Mouse (Mus musculus) kidney, embryonic 15.5 days (tissue): ENCODE measurements around the gene Kdm4c. TPM values are rescaled to one million over a fixed set of nuclear protein-coding genes. Genes with fewer than 3 reads are reported as not detected.
"Not testable (repeated sequence)": the region's sequence is repeated elsewhere in the genome, so short reads cannot be mapped to it uniquely, and the experiment has no call there.

Source experiments
- ATAC-seq: fragments of 200-750 bp; cut with Nextera tagmentation; replicated peaks from 2 replicates; pipeline ENCODE4 v1.8.0; 2017; ENCODE audit warnings: moderate TSS enrichment; ENCODE audit not compliant: low FRiP score
- H3K27ac ChIP-seq: fragments of 300-500 bp; sonication (generic); 2 replicates; pipeline ENCODE4 v1.5.1; 2015; ENCODE audit warnings: mild to moderate bottlenecking, inconsistent platforms
- H3K27me3 ChIP-seq: fragments of 300-500 bp; sonication (generic); 2 replicates; pipeline ENCODE4 v1.6.1; 2015; ENCODE audit warnings: inconsistent platforms
- H3K36me3 ChIP-seq: fragments of 300-500 bp; sonication (generic); 2 replicates; pipeline ENCODE4 v1.6.1; 2015; ENCODE audit warnings: inconsistent platforms
- H3K4me1 ChIP-seq: fragments of 300-500 bp; sonication (generic); 2 replicates; pipeline ENCODE4 v1.6.1; 2015; ENCODE audit warnings: inconsistent platforms
- H3K4me2 ChIP-seq: fragments of 300-500 bp; sonication (generic); 2 replicates; pipeline ENCODE4 v1.6.1; 2015; ENCODE audit warnings: moderate library complexity, mild to moderate bottlenecking, inconsistent platforms
- H3K4me3 ChIP-seq: fragments of 300-500 bp; sonication (generic); replicated peaks from 2 replicates; pipeline ENCODE4 v1.5.1; 2015; ENCODE audit warnings: mild to moderate bottlenecking, inconsistent platforms
- H3K9ac ChIP-seq: fragments of 300-500 bp; sonication (generic); 2 replicates; pipeline ENCODE4 v1.6.1; 2015; ENCODE audit warnings: mild to moderate bottlenecking, inconsistent platforms
- H3K9me3 ChIP-seq: fragments of 300-500 bp; sonication (generic); replicated peaks from 2 replicates; pipeline ENCODE4 v1.6.1; 2016; ENCODE audit warnings: inconsistent platforms
- WGBS: fragments of 180-500 bp; shearing (Covaris S2); methylation state at CpG from one replicate; pipeline ENCODE4 v1.1.7; 2015; ENCODE audit warnings: mixed read lengths; 5-methylcytosine and 5-hydroxymethylcytosine counted together
- polyA plus RNA-seq: library from polyadenylated mRNA; unstranded; fragments of >200 nt; fragmentation: Nextera tagmentation; extraction: Ambion mirVana; gene quantifications from 2 replicates; pipeline ENCODE4 v1.2.1, GENCODE M21; 2015

The Kdm4c gene
- polyA plus RNA-seq = 13.2 and 13.4 TPM in 2 replicates

- Histone ChIP-seq H3K36me3 (no peaks in the 10 kb centered on the region), H3K4me1 (no peaks in the 10 kb centered on the region), H3K9ac (no peak within 1 kb of the TSS), H3K9me3 (no peaks in the 10 kb centered on the region), H3K4me2 (no peak within 1 kb of the TSS), H3K4me3 (no peak within 1 kb of the TSS), H3K27ac (no peak within 1 kb of the TSS), H3K27me3 (no peaks in the 10 kb centered on the region)
- no peak for ATAC-seq
- 81% methylated on average over 1 of the region's 1 CpGs for WGBS
These were observed at the start of gene Kdm4c for GRCm38 (mm10) chr4:74242176-74242575. Gene Kdm4c (plus strand): TSS chr4:74242497.

- no peak overlapping the region for H3K27ac ChIP-seq
- no peak overlapping the region for H3K4me3 ChIP-seq
- no peaks in the 10 kb centered on the region for H3K36me3 ChIP-seq
- no peak for ATAC-seq
- no peak overlapping the region for H3K9ac ChIP-seq
- H3K9me3 ChIP-seq = no peaks in the 10 kb centered on the region
- no peaks in the 10 kb centered on the region for H3K27me3 ChIP-seq
- no peaks in the 10 kb centered on the region for H3K4me1 ChIP-seq
- H3K4me2 ChIP-seq = no peak overlapping the region
These were observed 41.0 kb upstream of the Kdm4c start for GRCm38 (mm10) chr4:74201281-74201811.

- not testable (repeated sequence) for H3K27ac ChIP-seq, H3K9me3 ChIP-seq, H3K9ac ChIP-seq, H3K4me1 ChIP-seq, H3K4me2 ChIP-seq, H3K36me3 ChIP-seq, H3K27me3 ChIP-seq, ATAC-seq, H3K4me3 ChIP-seq
- 92% methylated on average over 1 of the region's 1 CpGs for WGBS
These were observed 20.5 kb upstream of the Kdm4c start for GRCm38 (mm10) chr4:74221780-74222179.

GRCm38 (mm10) chr4:74222360-74222759 is 19.9 kb upstream of the Kdm4c start:
- WGBS = 44% methylated on average over 3 of the region's 3 CpGs

GRCm38 (mm10) chr4:74224210-74224609 is 18.1 kb upstream of the Kdm4c start:
- whole genome bisulfite sequencing = 51% methylated on average over 2 of the region's 2 CpGs
- no peak overlapping the region for H3K9ac ChIP-seq

More at GRCm38 (mm10) chr4:74222360-74222759, 19.9 kb upstream of the Kdm4c start:
- Histone ChIP-seq H3K4me1 (no peaks in the 10 kb centered on the region), H3K9me3 (no peaks in the 10 kb centered on the region), H3K36me3 (no peaks in the 10 kb centered on the region), H3K9ac (no peak overlapping the region), H3K4me3 (no peak overlapping the region), H3K27me3 (no peaks in the 10 kb centered on the region), H3K27ac (no peak overlapping the region), H3K4me2 (no peak overlapping the region)
- no peak for ATAC-seq

GRCm38 (mm10) chr4:74230994-74231393 is 11.3 kb upstream of the Kdm4c start:
- WGBS = 85% methylated on average over 4 of the region's 4 CpGs

More at GRCm38 (mm10) chr4:74224210-74224609, 18.1 kb upstream of the Kdm4c start:
- Histone ChIP-seq H3K4me1 (no peaks in the 10 kb centered on the region), H3K36me3 (no peaks in the 10 kb centered on the region), H3K4me2 (no peak overlapping the region), H3K27ac (no peak overlapping the region), H3K9me3 (no peaks in the 10 kb centered on the region), H3K4me3 (no peak overlapping the region), H3K27me3 (no peaks in the 10 kb centered on the region)
- no peak for ATAC-seq

GRCm38 (mm10) chr4:74231405-74231804 is 10.9 kb upstream of the Kdm4c start:
- 63% methylated on average over 5 of the region's 5 CpGs for WGBS
- Histone ChIP-seq H3K9ac (no peak overlapping the region), H3K36me3 (no peaks in the 10 kb centered on the region), H3K27ac (no peak overlapping the region), H3K4me1 (no peaks in the 10 kb centered on the region), H3K9me3 (no peaks in the 10 kb centered on the region), H3K27me3 (no peaks in the 10 kb centered on the region), H3K4me3 (no peak overlapping the region), H3K4me2 (no peak overlapping the region)
- ATAC-seq = peak; percentile 23; the same call in 1 of the 2 replicates

More at GRCm38 (mm10) chr4:74230994-74231393, 11.3 kb upstream of the Kdm4c start:
- ATAC-seq = no peak; the same call in 1 of the 2 replicates
- H3K27me3 ChIP-seq = no peaks in the 10 kb centered on the region
- H3K9ac ChIP-seq = no peak overlapping the region
- no peaks in the 10 kb centered on the region for H3K36me3 ChIP-seq
- H3K4me2 ChIP-seq = no peak overlapping the region
- H3K4me1 ChIP-seq = no peaks in the 10 kb centered on the region
- no peak overlapping the region for H3K4me3 ChIP-seq
- no peaks in the 10 kb centered on the region for H3K9me3 ChIP-seq
- no peak overlapping the region for H3K27ac ChIP-seq

- no peaks in the 10 kb centered on the region for H3K4me1 ChIP-seq
- WGBS = 91% methylated on average over 3 of the region's 3 CpGs
- H3K9ac ChIP-seq = no peak overlapping the region
- no peak overlapping the region for H3K4me3 ChIP-seq
- no peaks in the 10 kb centered on the region for H3K36me3 ChIP-seq
- no peak for ATAC-seq
- no peaks in the 10 kb centered on the region for H3K9me3 ChIP-seq
- H3K27ac ChIP-seq = no peak overlapping the region
- no peak overlapping the region for H3K4me2 ChIP-seq
- no peaks in the 10 kb centered on the region for H3K27me3 ChIP-seq
These were observed 8.8 kb upstream of the Kdm4c start for GRCm38 (mm10) chr4:74233534-74233933.

- no peaks in the 10 kb centered on the region for H3K9me3 ChIP-seq
- H3K36me3 ChIP-seq = no peaks in the 10 kb centered on the region
- H3K4me3 ChIP-seq = peak overlapping the region; percentile 92
- peak overlapping the region; percentile 80 for H3K4me2 ChIP-seq
- peak; percentile 98 for ATAC-seq
- 0 out of 2 replicates have a peak, but pooled peaks cover 2% of the 10 kb centered on the region for H3K4me1 ChIP-seq
- WGBS = under 1% methylated on average over 64 of the region's 68 CpGs
- peak overlapping the region; percentile 83 for H3K9ac ChIP-seq
- no peaks in the 10 kb centered on the region for H3K27me3 ChIP-seq
- H3K27ac ChIP-seq = peak overlapping the region; percentile 89
These were observed 9.3 kb downstream of the Kdm4c start for GRCm38 (mm10) chr4:74251348-74252244.

- H3K4me3 ChIP-seq = peak overlapping the region; percentile 92
- peak; percentile 40 for ATAC-seq
- no peaks in the 10 kb centered on the region for H3K9me3 ChIP-seq
- H3K27ac ChIP-seq = peak overlapping the region; percentile 89
- 0 out of 2 replicates have a peak, but pooled peaks cover 2% of the 10 kb centered on the region for H3K4me1 ChIP-seq
- H3K27me3 ChIP-seq = no peaks in the 10 kb centered on the region
- under 1% methylated on average over 46 of the region's 46 CpGs for WGBS
- H3K36me3 ChIP-seq = no peaks in the 10 kb centered on the region
- H3K4me2 ChIP-seq = peak overlapping the region; percentile 80
- peak overlapping the region; percentile 83 for H3K9ac ChIP-seq
These were observed 10.2 kb downstream of the Kdm4c start for GRCm38 (mm10) chr4:74252245-74253105.

GRCm38 (mm10) chr4:74257882-74258281 is 15.6 kb downstream of the Kdm4c start:
- no peaks in the 10 kb centered on the region for H3K27me3 ChIP-seq
- no peaks in the 10 kb centered on the region for H3K9me3 ChIP-seq
- no peak for ATAC-seq
- no peak overlapping the region for H3K4me2 ChIP-seq
- no peak overlapping the region for H3K9ac ChIP-seq
- H3K36me3 ChIP-seq = no peaks in the 10 kb centered on the region
- 0 out of 2 replicates have a peak, but pooled peaks cover 2% of the 10 kb centered on the region for H3K4me1 ChIP-seq
- no peak overlapping the region for H3K4me3 ChIP-seq
- WGBS = 35% methylated on average over 5 of the region's 5 CpGs
- H3K27ac ChIP-seq = no peak overlapping the region
